Mouse (Mus musculus) erythroblast, embryonic 14.5 days (primary cell): ENCODE measurements around the gene Pik3ip1.

Experiments
- GATA1 ChIP-seq: IDR thresholded peaks from 2 replicates; pipeline ENCODE4 v1.6.1; 2012; ENCODE audit warnings: low read length, inconsistent platforms, mixed read lengths
- TAL1 ChIP-seq: IDR thresholded peaks from 3 replicates; pipeline ENCODE4 v1.6.1; 2012; ENCODE audit warnings: low read length, inconsistent platforms, mixed read lengths

DNA sequence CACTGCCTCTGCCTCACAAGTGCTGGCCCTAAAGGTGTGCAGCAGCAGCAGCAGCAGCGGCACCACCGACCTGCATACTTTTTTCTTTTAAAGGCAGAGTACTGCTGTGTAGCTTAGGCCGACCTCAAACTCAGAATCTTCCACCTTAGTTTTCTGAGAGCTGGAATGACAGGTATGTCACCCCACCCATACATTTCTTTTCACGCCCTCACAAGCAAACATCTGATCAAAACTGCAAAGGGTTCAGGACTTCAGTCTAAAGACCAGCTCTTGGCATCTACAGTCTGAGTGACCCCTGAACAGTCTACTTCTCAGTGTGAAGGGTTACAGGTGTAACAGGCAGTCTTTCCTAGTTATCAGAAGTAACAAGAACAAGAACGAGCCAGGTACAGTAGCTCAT, 60.6 kb downstream of the Pik3ip1 start:
- TF ChIP-seq GATA1 (no peak), TAL1 (no peak)
